Mouse (Mus musculus) heart, embryonic 16.5 days (tissue): ENCODE results near the gene Anapc2. TPM values are rescaled to one million over a fixed set of nuclear protein-coding genes. Genes with fewer than 3 reads are reported as not detected.

Experiments
- ATAC-seq: fragments of 200-750 bp; cut with Nextera tagmentation; replicated peaks from 2 replicates; pipeline ENCODE4 v1.8.0; 2017; ENCODE audit warnings: moderate number of reproducible peaks; ENCODE audit not compliant: insufficient read depth, low FRiP score; ENCODE audit errors: extremely low read depth
- H3K27ac ChIP-seq: fragments of 300-500 bp; sonication (generic); 2 replicates; pipeline ENCODE4 v1.5.1; 2014; ENCODE audit warnings: mild to moderate bottlenecking, low read length, control low read depth, moderate library complexity
- H3K27me3 ChIP-seq: fragments of 300-500 bp; sonication (generic); 2 replicates; pipeline ENCODE4 v1.6.1; 2014; ENCODE audit warnings: low read length, mixed read lengths; ENCODE audit not compliant: control insufficient read depth, insufficient read depth
- H3K36me3 ChIP-seq: fragments of 300-500 bp; sonication (generic); 2 replicates; pipeline ENCODE4 v1.6.1; 2014; ENCODE audit not compliant: control insufficient read depth, insufficient read depth
- H3K4me1 ChIP-seq: fragments of 300-500 bp; sonication (generic); 2 replicates; pipeline ENCODE4 v1.6.1; 2014; ENCODE audit warnings: low read length, mixed read lengths; ENCODE audit not compliant: control insufficient read depth, insufficient read depth
- H3K4me2 ChIP-seq: fragments of 300-500 bp; sonication (generic); 2 replicates; pipeline ENCODE4 v1.6.1; 2014; ENCODE audit warnings: low read depth, mild to moderate bottlenecking, control low read depth, low read length
- H3K4me3 ChIP-seq: fragments of 300-500 bp; sonication (generic); 2 replicates; pipeline ENCODE4 v1.5.1; 2014; ENCODE audit warnings: mild to moderate bottlenecking, control low read depth, low read length
- H3K9ac ChIP-seq: fragments of 300-500 bp; sonication (generic); 2 replicates; pipeline ENCODE4 v1.6.1; 2014; ENCODE audit warnings: low read length, control low read depth
- H3K9me3 ChIP-seq: fragments of 300-500 bp; sonication (generic); replicated peaks from 2 replicates; pipeline ENCODE4 v1.6.1; 2016; ENCODE audit warnings: low read length; ENCODE audit not compliant: control insufficient read depth
- WGBS: fragments of 180-500 bp; shearing (Covaris S2); extraction: QIAGEN DNeasy Blood & Tissue Kit; methylation state at CpG from one replicate; pipeline ENCODE4 v1.1.7; 2014; 5-methylcytosine and 5-hydroxymethylcytosine counted together
- polyA plus RNA-seq: library from polyadenylated mRNA; unstranded; fragments of >200 nt; fragmentation: Nextera tagmentation; extraction: Ambion mirVana; gene quantifications from 2 replicates; pipeline ENCODE4 v1.2.1, GENCODE M21; 2015

Gene Anapc2
- 80.5 and 86.6 TPM in 2 replicates for polyA plus RNA-seq

DNA sequence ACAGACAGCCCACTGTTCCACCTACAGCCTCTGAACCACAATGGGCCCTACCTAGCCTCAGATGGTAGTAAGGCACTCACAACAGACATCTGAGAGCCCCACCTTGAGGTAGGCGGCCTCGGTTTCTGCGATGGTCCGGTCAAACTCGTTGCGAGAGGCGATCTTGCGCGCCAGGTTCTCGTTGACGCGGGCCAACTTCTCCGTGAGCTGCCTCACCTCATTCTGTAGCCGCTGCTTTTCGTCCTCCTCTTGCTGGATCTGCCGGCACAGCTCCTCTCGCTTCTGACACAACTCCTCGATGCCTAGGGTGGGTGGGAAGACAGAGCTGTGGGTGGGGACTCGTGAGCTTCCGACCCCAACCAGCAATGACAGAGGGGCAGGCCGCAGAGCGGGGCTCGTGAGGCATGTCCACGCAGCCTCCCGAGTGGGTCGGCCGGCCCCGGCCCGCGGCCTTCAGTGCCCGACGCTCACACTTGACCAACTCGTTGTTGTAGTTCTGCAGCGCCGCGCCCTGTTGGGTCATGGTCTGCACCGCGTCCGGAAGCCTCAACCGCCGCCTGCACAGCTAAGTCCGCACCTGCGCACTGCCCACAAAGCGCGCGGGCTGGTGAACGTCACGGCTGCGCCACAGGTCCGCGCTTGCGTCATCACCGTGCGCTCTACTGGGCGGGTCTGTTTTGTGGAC, at the start of gene Anapc2, which contains the start of gene Ssna1:
TSS of gene Anapc2 (plus strand) at position 652 of the 685 bp plus-strand sequence.
TSS of gene Ssna1 (minus strand) at position 612 of the 685 bp plus-strand sequence.
- peak within 1 kb of the TSS; percentile 82 for H3K9ac ChIP-seq
- peak; percentile 96 for ATAC-seq
- H3K36me3 ChIP-seq: peaks cover 33% of the 10 kb centered on the region
- H3K4me2 ChIP-seq: peak within 1 kb of the TSS; percentile 96
- peak within 1 kb of the TSS; percentile 78 for H3K4me3 ChIP-seq
- peak within 1 kb of the TSS; percentile 86 for H3K27ac ChIP-seq
- peaks cover 25% of the 10 kb centered on the region for H3K4me1 ChIP-seq
- no peaks in the 10 kb centered on the region for H3K9me3 ChIP-seq
- no peaks in the 10 kb centered on the region for H3K27me3 ChIP-seq
- WGBS: under 1% methylated on average over 55 of the region's 55 CpGs

DNA sequence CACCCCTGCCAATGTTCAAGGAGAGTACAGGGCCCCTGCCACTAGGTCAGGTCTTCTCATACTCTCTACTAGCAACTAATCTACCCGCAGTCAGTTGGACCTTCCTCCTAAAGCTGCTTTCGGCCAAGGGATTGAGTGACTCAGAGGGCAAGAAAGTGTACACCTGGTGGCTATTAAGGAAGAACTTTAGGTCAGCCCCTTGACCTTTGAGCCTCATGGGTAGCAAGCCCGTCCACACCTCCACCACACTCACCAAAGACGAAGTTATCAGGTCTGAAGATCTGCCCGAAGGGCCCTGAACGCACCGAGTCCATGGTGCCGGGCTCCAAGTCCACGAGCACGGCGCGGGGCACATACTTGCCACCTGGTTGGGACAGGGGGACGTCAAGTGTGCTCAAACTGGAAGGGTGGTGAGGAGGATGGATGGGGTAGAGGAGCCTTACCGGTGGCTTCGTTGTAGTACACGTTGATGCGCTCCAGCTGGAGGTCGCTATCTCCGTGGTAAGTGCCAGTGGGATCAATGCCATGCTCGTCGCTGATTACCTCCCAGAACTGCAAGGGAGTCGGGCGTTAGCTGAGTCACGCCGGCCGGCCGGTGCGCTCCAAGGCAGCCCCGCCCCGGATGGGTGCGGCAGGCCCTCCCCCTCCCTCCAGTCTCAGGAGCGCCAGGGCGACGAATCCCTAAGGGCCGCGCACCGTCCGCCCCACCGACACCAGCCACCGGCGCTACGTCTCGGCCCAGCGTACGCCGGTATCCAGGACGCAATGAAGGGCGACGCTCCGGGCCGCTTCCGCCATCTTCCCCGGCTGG, 48.4 kb upstream of the Anapc2 start:
- peak overlapping the region; percentile 98 for H3K4me2 ChIP-seq
- H3K36me3 ChIP-seq: peaks cover 7% of the 10 kb centered on the region; the same call in 1 of the 2 replicates
- peak overlapping the region; percentile 89 for H3K9ac ChIP-seq
- peak overlapping the region; percentile 80 for H3K4me3 ChIP-seq
- no peaks in the 10 kb centered on the region for H3K27me3 ChIP-seq
- peak; percentile 33 for ATAC-seq
- peak overlapping the region; percentile 94 for H3K27ac ChIP-seq
- H3K9me3 ChIP-seq: no peaks in the 10 kb centered on the region
- peaks cover 12% of the 10 kb centered on the region for H3K4me1 ChIP-seq
- 1% methylated on average over 52 of the region's 53 CpGs for WGBS

DNA sequence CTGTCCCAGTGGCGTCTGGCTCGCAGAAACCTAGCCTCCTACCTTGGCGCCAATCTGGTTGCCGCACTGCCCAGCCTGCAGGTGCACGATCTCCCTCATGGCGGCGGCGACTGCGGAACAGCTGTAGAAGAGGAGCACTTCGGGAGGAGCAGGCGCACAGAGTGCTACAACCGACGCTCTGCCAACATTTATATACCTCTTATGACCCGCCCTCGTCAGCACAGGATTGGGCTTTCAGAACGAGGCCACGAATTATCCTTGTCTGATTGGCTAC, 47.8 kb upstream of the Anapc2 start, which contains the start of gene Tubb4b:
TSS of gene Tubb4b (minus strand) at position 211 of the 274 bp plus-strand sequence.
- peaks cover 12% of the 10 kb centered on the region for H3K4me1 ChIP-seq
- peak within 1 kb of the TSS; percentile 80 for H3K4me3 ChIP-seq
- no peaks in the 10 kb centered on the region for H3K9me3 ChIP-seq
- H3K27me3 ChIP-seq: no peaks in the 10 kb centered on the region
- H3K36me3 ChIP-seq: peaks cover 7% of the 10 kb centered on the region; the same call in 1 of the 2 replicates
- no peak for ATAC-seq
- peak within 1 kb of the TSS; percentile 89 for H3K9ac ChIP-seq
- peak within 1 kb of the TSS; percentile 99 for H3K27ac ChIP-seq
- H3K4me2 ChIP-seq: peak within 1 kb of the TSS; percentile 98
- WGBS: under 1% methylated on average over 17 of the region's 17 CpGs

DNA sequence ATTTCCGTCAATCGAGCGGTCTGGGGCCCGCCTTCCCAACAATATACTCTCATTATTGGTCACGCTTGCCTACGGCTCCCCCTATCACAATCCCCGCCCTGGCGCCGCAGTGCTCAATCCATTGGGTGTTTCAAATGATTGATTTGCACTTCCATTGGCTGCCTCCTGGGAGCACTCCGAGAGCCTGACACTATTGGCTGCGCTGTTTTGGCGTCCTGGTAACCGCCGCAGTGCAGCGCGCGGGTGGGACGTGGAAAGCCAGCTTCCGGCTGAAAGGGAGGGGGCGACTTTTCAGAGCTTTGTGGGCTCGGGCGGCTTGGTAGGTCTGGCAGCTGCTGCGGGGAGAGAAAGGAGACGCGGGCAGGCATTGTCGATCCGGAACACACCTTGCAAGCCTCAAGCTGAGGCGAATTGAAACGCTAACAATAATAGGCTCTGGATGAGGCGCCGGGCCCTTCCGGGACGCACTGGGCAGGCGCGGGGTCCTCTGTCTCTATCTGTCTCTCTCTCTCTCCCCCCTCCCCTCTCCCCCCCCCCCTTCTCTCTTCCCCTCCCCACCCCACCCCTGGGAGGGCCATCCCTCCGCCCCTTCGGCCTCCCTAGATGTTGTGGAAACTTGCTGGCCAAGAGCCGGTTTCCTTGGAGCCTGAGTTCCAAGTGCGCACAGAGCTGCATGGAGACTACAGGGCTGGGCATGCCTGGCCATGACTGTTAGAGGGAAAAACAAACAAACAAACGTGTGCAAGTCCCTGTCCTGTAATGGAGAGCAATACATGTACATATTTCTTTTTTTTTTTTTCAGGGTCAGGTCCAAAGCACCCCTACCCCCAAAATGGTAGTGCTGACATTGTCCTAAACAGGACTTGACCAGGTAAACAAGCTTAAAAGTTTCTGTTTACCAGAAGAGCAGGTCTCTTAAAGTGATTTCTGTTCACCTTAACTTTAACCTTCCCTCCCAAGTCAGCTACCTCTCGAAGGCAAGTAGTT, 47.2 kb upstream of the Anapc2 start:
- Histone ChIP-seq H3K4me3 (peak overlapping the region; percentile 80), H3K36me3 (peaks cover 7% of the 10 kb centered on the region; the same call in 1 of the 2 replicates), H3K4me1 (peaks cover 12% of the 10 kb centered on the region), H3K4me2 (peak overlapping the region; percentile 65), H3K9ac (peak overlapping the region; percentile 81), H3K9me3 (no peaks in the 10 kb centered on the region), H3K27ac (peak overlapping the region; percentile 99), H3K27me3 (no peaks in the 10 kb centered on the region)
- whole genome bisulfite sequencing: 2% methylated on average over 41 of the region's 41 CpGs
- ATAC-seq: peak; percentile 93

DNA sequence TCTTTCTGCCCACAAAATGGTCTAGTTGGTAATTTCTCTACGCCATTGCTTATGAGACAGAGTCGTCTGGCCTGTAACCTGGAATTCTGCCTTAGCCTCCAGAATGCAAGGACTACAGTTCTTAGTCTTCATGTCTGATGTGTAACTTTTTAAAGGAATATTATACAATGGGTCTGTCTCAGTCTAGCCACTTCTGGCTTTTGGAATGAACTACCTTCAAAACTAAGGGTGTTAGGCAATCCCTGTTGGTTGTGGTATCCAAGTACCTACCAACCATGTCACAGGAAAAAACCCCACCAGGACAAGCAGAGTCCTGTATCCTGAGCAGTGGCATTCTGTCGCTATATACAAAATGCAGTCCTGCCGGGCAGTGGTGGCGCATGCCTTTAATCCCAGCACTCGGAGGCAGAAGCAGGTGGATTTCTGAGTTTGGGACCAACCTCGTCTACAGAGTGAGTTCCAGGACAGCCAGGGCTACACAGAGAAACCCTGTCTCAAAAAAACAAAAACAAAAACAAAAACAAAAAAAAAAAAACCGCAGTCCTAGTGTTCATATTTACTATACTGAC, 46.4 kb upstream of the Anapc2 start:
- peaks cover 12% of the 10 kb centered on the region for H3K4me1 ChIP-seq
- 74% methylated on average over 8 of the region's 8 CpGs for WGBS
- peaks cover under 1% of the 10 kb centered on the region; the same call in 1 of the 2 replicates for H3K27me3 ChIP-seq
- peak overlapping the region; percentile 71 for H3K4me3 ChIP-seq
- peaks cover 7% of the 10 kb centered on the region; the same call in 1 of the 2 replicates for H3K36me3 ChIP-seq
- peak overlapping the region; percentile 99 for H3K27ac ChIP-seq
- no peaks in the 10 kb centered on the region for H3K9me3 ChIP-seq
- peak overlapping the region; percentile 81; the same call in 1 of the 2 replicates for H3K9ac ChIP-seq
- ATAC-seq: no peak
- H3K4me2 ChIP-seq: peak overlapping the region; percentile 65

DNA sequence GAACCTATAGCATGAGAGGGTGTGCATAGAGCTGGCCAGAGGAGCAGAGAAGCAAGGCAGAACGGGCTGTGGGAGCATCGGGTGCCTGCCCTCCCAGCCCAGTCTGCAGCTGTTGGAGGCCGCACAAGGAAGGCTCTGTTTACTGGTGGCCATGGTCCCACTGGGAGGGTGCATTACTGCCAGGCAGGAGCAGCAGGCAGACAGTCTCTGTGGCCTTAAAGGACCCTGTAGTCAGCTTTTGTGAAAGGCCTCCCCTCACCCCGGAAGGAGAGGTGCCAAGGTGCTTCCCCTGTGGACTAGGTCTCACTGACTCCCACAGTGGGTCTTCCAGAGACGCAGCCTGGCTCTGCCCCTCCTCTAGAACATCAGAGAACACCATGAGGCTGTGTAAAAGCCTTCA, 45.4 kb upstream of the Anapc2 start:
- no peak overlapping the region for H3K9ac ChIP-seq
- H3K36me3 ChIP-seq: peaks cover 4% of the 10 kb centered on the region; the same call in 1 of the 2 replicates
- H3K4me3 ChIP-seq: no peak overlapping the region
- no peak overlapping the region for H3K4me2 ChIP-seq
- H3K27ac ChIP-seq: no peak overlapping the region
- WGBS: 75% methylated on average over 5 of the region's 5 CpGs
- H3K9me3 ChIP-seq: no peaks in the 10 kb centered on the region
- no peak for ATAC-seq
- peaks cover 2% of the 10 kb centered on the region; the same call in 1 of the 2 replicates for H3K27me3 ChIP-seq
- H3K4me1 ChIP-seq: peaks cover 12% of the 10 kb centered on the region

DNA sequence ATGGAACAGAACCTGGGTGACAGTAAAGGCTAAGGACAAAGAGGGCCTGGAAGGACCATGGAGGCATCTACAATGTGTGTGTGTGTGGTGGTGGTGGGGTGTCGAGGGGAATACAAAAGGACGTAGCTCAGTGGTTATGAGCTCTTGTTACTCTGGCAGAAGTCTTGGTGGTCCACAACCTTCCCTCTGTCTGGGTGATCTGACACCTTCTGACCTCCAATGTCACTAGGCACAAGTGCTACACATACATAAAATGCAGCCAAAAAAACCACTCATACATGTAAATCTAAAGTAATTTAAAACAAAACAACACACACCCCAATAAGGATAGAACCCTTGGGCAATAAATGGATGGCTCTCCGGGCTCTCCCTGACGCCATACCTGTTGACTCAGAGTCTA, 44.9 kb upstream of the Anapc2 start:
- H3K9ac ChIP-seq: no peak overlapping the region
- H3K4me1 ChIP-seq: peaks cover 12% of the 10 kb centered on the region
- WGBS: 90% methylated on average over 4 of the region's 4 CpGs

DNA sequence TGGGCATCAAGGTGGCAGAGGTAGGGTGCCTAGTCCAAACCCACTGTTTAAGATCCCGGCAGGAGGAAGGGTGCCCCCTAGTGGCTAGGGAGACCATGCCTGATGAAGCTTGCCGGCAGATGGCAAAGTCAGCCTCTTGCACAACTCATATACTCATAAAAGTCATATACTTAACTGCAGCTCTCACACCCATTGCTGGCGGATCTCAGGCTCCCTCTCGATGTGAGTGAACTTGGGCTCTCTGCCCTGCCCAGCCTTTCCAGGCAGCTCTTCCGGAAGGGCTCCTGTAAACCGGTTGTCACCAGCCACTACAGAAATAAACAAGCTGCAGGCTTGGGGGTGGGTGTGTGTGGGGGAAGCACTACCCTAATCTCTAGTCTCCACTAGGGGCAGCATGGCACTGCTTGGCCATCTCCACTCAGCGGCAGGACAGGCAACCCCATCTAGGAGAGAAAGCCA, 43.8 kb upstream of the Anapc2 start:
- H3K4me3 ChIP-seq: peak overlapping the region; percentile 33
- peaks cover 8% of the 10 kb centered on the region for H3K4me1 ChIP-seq
- H3K9me3 ChIP-seq: no peaks in the 10 kb centered on the region
- 1% methylated on average over 7 of the region's 7 CpGs for WGBS
- peak overlapping the region; percentile 53; the same call in 1 of the 2 replicates for H3K9ac ChIP-seq
- peak; percentile 12; the same call in 1 of the 2 replicates for ATAC-seq
- peak overlapping the region; percentile 55 for H3K4me2 ChIP-seq
- H3K36me3 ChIP-seq: 0 out of 2 replicates have a peak, but pooled peaks cover under 1% of the 10 kb centered on the region
- H3K27ac ChIP-seq: peak overlapping the region; percentile 69
- peaks cover 2% of the 10 kb centered on the region; the same call in 1 of the 2 replicates for H3K27me3 ChIP-seq

More for the DNA sequence above, 44.9 kb upstream of the Anapc2 start:
- no peak for ATAC-seq
- Histone ChIP-seq H3K9me3 (no peaks in the 10 kb centered on the region), H3K27me3 (peaks cover 2% of the 10 kb centered on the region; the same call in 1 of the 2 replicates), H3K27ac (no peak overlapping the region), H3K4me2 (no peak overlapping the region), H3K36me3 (0 out of 2 replicates have a peak, but pooled peaks cover 2% of the 10 kb centered on the region), H3K4me3 (no peak overlapping the region)
